9 mouse cellular contexts compared by ENCODE assay signal in genomic region chr8:26533444-26534421, GRCm38 (mm10).
DNase-seq lines count a peak whose midpoint lies in the region; ATAC-seq lines count a peak whose summit lies in the region.
"Had no signal": no experiment of that assay in that cellular context is flagged by ENCODE, and none has a peak within 500 bp of the region (broad histone marks: within the 10 kb centered on the region; RNA-seq: fewer than 3 reads in every experiment).

No protein-coding gene starts in this region.

- ATAC-seq in frontal cortex, adult (ENCODE audit: low TSS enrichment), result peak; percentile 76
- ATAC-seq: Patski had no signal

- DNase-seq in adrenal gland, postnatal 10 days, result peak; percentile 61
- no peak for DNase-seq in adrenal gland, adult 18-20 months (ENCODE audit: low spot score in 2 of 2)
- peak; percentile 97 for DNase-seq in brain, adult 2 months (ENCODE audit: low read depth, low spot score)
- peak; percentile 19 for DNase-seq in left cerebral cortex, adult 11 months (ENCODE audit: low spot score)
- DNase-seq in liver, result no peak
- no peak for DNase-seq in urinary bladder, adult 18-20 months (ENCODE audit: low spot score in 2 of 2)
- DNase-seq in testis, postnatal 10 days (ENCODE audit: low spot score), result no peak

Comparison
In these comparisons a context has a peak if more than half of its experiments do, and no peak if none do; other contexts are left out.
1. DNase-seq: peak in adrenal gland, postnatal 10 days (single experiment), brain, adult 2 months (single experiment) and left cerebral cortex, adult 11 months (single experiment); none in adrenal gland, adult 18-20 months (0 of 2), liver (single experiment), urinary bladder, adult 18-20 months (0 of 2) and testis, postnatal 10 days (single experiment).